Mouse (Mus musculus) olfactory bulb, adult 2 months (tissue): ENCODE results near the gene Hspb6.

Source experiments
- CTCF ChIP-seq: fragments of 200-500 bp; IDR thresholded peaks from 2 replicates; pipeline ENCODE4 v1.5.1; 2012; ENCODE audit warnings: low read depth, mild to moderate bottlenecking, low read length, moderate library complexity; ENCODE audit not compliant: insufficient read depth
- POLR2A ChIP-seq: fragments of 200-500 bp; IDR thresholded peaks from 2 replicates; pipeline ENCODE4 v1.6.1; 2012; ENCODE audit warnings: mild to moderate bottlenecking, low read depth, low read length, moderate library complexity; ENCODE audit not compliant: insufficient read depth

- TF ChIP-seq CTCF (no peak), POLR2A (no peak)
Measured at GRCm38 (mm10) chr7:30593579-30594509, 41.9 kb downstream of the Hspb6 start.
